Mouse (Mus musculus) embryo, embryonic 11.5 days (tissue): Measurements from ENCODE around the gene Exosc6.
"Not testable (repeated sequence)": the region's sequence is repeated elsewhere in the genome, so short reads cannot be mapped to it uniquely, and the experiment has no call there.

Source experiments
- DNase-seq: peaks from one replicate; pipeline ENCODE4 v3.0.0-alpha.2; 2012; ENCODE audit warnings: low read depth, low spot score

Exosc6 gene

GRCm38 (mm10) chr8:111056158-111056663 is at the start of gene Exosc6:
Exosc6 (plus strand) TSS chr8:111056339.
- peak; percentile 94 for DNase-seq

DNA sequence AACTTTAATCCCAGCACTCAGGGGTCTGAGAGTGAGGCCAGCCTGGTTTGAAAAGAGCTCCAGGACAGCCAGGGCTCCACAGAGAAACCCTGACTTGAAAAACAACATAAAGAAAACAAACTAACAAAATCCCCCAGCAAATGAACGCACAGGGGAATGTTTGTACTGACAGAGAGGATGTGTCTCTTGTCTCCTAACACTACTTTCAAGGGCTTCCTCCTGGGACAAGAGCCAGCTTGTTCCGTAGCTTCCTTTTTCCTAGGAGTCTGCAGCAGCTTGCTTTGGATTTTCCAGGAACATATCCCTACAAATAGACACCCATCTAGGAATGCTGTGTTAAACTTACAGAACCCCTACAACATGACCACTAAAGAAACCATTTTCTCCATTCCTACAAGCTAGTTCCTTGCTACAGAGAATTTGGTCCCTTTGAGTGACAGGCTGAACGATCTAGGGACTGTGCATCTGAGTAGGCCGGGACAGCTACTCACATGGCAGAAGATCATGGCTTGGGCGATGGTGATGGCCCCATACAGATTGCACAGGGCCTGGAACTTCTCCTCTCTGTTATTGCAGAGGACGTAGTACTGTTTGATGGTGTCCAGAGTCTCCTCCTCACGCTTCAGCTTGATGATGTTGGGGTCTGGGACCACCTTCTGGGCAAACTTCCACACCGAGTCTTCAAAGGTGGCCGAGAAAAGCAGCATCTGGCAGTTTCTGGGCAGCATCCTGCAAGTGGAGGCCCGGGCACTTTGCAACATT is 45.7 kb upstream of the Exosc6 start:
- not testable (repeated sequence) for DNase-seq

GRCm38 (mm10) chr8:111026609-111027008 is 29.5 kb upstream of the Exosc6 start:
- DNase-seq: not testable (repeated sequence)

GRCm38 (mm10) chr8:111027391-111027937 is 28.7 kb upstream of the Exosc6 start:
- peak; percentile 61 for DNase-seq

- DNase-seq: no peak
Measured at GRCm38 (mm10) chr8:111029589-111029988, 26.6 kb upstream of the Exosc6 start.

GRCm38 (mm10) chr8:111030045-111030444 is 26.1 kb upstream of the Exosc6 start:
- no peak for DNase-seq

DNA sequence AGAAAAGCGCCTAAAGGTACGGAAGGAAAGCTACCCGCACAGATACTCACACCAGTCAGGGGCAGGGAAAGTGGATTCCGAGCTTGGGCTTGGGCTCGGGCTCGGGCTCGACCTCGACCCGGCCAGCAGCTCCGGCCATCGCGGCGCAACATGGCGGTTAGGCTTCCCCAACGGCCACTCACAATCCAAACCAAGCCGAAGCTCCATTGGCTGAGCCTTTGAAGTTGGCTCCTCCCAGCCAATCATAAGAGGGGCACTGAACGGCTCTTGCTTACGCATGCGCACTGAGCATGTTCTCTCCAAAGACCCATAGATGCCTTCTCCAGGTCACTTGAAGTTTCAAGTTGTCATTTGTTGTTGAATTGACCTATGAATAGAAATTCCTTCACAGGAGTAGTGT is 24.6 kb upstream of the Exosc6 start, which contains the start of gene Ddx19b:
Ddx19b (minus strand) TSS at position 180 of the 400 bp plus-strand sequence.
- no peak for DNase-seq

- DNase-seq: no peak
Measured at GRCm38 (mm10) chr8:111032916-111033315, 23.2 kb upstream of the Exosc6 start, which contains the start of gene Aars. Aars (plus strand) TSS chr8:111033144.

- DNase-seq: peak; percentile 100
Measured at GRCm38 (mm10) chr8:111033482-111034215, 22.5 kb upstream of the Exosc6 start.

GRCm38 (mm10) chr8:111034276-111034675 is 21.9 kb upstream of the Exosc6 start:
- no peak for DNase-seq

DNA sequence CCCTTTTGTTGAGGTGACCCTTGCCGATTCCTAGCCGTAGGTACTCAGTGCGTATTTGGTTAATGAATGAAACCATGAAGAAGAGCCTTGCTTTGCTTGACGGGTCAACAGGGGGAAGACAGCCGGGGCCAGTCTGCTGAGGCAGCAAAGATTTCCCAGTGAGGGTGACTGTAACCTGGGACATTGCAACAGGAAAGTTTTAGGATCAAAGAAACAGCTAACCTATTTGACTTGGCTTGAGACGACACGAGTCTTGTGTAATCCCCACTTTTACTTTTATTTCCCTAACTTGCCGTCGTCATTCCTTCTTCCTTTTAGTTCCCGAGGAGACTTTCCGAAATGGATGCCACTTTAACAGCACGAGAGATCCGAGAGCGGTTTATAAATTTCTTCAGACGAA is 19.5 kb upstream of the Exosc6 start:
- no peak for DNase-seq

GRCm38 (mm10) chr8:111042546-111042945 is 13.6 kb upstream of the Exosc6 start:
- DNase-seq: no peak

- DNase-seq: no peak
Measured at GRCm38 (mm10) chr8:111044003-111044734, 12.0 kb upstream of the Exosc6 start.

DNA sequence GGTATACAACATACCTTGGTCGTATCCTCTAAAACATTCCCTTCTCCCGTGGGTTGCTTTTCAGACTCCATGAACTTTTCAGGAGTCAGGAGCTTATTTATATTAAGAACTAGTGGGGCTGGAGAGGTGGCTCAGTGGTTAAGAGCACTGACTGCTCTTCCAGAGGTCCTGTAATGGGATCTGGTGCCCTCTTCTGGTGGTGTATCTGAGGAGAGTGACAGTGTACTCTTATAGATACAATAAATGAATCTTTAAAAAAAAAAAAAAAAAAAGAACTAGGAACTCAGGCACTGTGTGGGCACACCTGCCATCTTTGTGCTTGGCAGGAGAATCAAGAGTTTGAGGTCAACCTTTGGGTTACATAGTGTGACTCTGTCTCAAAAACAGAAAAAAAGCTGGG is 7.4 kb upstream of the Exosc6 start:
- no peak for DNase-seq

DNA sequence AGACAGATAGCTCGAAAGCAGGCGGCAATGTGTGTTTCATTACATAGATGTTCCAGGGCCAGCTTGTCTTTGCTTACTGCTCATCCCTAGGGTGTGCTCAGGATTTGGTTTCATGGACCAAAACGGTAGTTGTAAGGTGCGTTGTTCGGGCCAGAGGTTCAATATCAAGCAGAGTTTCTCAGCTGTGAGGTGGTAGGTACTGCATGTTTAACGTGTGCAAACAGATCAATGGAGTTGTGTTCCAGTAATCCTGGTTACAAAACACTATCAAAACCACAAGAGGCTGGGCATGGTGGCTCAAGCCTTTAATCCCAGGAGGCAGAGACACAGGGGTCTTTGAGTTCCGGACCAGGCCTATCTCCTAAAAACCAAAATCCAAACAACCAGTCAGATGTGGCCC is 7.0 kb upstream of the Exosc6 start:
- DNase-seq: no peak

- DNase-seq: no peak
Measured at GRCm38 (mm10) chr8:111053827-111054518, 2.2 kb upstream of the Exosc6 start.

- DNase-seq: no peak
Measured at GRCm38 (mm10) chr8:111055031-111055634, 1.0 kb upstream of the Exosc6 start.

GRCm38 (mm10) chr8:111055661-111056060 is 478 bp upstream of the Exosc6 start:
- DNase-seq: no peak

- peak; percentile 27 for DNase-seq
Measured at GRCm38 (mm10) chr8:111056691-111057293, 653 bp downstream of the Exosc6 start.

GRCm38 (mm10) chr8:111058946-111059572 is 2.9 kb downstream of the Exosc6 start:
- DNase-seq: no peak
